Mouse (Mus musculus) embryo, embryonic 10 days (tissue): ENCODE data around the gene Tacc2.
"Not testable (repeated sequence)": the region's sequence is repeated elsewhere in the genome, so short reads cannot be mapped to it uniquely, and the experiment has no call there.

Experiments used
- DNase-seq: peaks from one replicate; pipeline ENCODE4 v3.0.0-alpha.2; 2015; ENCODE audit warnings: low spot score

Tacc2 gene

DNA sequence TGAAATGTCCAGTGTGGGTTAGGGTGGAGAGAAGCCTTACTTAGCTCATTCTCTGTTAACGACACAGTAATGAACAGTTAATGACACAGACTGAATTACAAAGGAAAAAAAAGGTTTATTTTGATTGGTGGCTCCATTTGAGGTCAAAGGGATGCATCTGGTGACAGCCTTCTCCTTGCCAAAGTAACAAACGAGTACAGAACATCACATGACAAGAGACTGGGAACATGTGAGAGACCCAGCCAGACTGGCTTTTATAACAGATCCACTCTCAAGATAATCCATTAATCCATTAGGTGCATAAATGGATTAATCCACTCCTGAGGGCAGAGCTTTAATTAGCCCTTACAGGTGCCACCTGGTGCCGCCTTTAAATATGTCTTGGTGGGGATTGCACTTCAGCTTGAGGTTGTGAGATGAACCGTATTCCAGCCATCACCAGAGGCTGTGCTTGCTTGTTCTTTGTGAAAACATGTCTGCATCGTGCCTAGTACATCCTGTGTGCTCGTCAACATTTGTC, 75.9 kb downstream of the Tacc2 start:
- no peak for DNase-seq

DNA sequence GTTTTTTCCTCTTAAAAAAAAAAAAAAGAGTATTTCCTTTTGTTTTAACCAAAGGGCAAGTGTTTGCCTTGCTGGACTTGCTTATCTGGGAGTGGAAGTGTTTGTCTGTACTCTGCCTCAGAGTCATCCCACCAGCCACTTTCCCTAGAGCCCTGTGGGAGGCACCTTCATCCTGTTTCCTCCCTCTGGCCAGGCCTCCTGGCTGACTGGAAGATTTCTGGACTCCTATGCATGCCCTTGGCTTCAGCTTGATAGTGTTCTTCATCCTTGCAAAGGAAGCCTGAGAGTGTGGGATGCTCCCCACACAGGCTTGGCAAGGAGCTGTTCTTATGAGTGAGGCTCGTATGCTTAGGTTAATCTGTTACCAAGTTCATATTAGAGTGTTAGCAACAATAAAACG, 77.3 kb downstream of the Tacc2 start:
- no peak for DNase-seq

DNA sequence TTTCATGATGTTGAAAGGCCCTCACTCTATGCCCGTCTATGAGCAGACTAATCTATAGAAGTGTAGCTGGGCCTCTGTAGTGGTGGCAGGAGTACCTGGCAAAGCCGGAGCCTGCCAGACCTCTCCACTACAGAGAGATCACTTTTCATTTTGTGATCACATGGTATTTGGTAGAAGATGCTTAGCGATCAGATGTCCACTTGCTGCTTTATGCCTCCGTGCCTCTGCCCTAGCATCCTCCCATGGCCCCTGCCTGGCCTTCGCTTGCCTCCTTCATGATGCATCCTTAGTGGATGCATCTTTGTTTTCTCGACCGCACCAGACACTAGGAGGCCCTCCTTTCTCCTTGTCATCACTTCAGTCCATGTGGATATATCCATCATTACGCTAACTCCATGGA, 79.7 kb downstream of the Tacc2 start:
- DNase-seq: no peak

DNA sequence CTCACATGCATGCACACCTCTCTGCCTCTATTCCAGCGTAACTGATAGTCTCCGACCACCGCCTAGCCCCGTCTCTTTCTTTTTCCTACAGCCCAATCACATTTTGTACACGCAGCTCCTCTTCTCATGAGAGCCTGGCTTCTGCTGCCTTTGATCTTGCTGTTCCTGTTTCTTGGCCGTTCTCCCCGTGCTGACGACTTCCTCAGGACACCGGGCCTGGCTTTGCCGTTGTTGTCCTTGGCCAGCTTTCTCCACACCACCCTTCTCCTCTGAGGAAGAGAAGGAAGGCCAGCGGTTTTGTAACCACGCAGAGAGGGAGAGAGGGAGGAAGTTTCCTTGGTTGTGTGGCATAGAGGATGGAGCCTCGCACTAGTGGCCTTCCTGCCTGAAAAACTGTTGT, 80.5 kb downstream of the Tacc2 start:
- DNase-seq: no peak

DNA sequence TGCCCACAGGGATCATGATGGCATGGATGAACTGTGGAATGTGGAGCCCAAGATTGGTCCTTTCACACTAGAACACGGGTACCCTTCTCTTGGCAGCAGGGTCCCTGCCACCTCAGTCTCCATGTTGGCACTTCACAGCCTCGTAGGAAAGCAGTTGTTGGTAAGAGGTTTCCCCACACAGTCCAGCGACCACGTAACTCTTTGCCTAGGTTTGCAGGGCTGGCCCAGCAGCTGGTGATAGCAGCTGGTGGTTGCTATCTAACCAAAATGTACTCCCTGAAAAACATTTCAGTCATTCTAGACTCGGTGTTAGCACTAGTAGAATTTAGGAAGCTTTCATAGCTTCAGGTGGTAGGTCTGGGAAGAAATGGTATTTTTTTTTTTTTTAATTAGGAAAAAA, 81.9 kb downstream of the Tacc2 start:
- no peak for DNase-seq

DNA sequence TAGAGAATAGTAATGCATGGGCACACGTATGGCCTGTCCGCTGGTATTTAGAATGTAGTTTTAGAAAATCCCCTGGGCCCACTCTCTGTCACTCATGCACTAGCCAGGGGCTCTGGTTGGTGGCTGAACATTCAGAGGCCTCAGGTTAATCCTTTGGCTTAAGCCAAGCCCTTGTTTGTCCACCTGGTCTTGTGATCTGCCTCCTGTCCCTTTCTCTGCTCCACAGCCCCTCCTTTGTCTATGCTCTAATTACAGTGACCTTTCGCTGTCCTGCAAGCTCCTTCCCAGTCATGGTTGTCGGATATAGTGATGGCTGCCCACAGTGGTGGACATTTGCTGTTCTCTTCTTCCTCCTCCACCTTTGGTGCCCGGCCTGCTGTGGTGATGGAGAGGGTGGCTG, 85.0 kb downstream of the Tacc2 start:
- DNase-seq: no peak

DNA sequence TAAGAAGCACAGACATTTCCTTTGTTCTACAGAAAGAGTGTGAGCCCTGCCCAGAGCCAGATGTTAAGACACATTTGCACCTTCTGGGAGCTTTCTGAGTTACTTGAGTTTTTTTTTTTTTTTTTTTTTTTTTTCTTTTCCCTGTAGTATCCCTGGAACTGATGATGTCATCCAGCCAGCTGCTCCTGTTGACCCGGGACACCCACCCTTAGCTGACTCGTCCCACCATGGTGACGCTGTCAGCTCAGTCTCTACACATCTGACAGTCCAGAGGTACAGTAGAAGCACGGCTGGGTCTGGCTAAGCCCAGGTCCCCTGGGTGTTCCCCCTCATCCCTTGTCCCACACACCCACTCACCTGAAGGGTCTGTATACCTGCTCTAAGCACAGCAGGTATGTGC, 85.6 kb downstream of the Tacc2 start:
- no peak for DNase-seq

DNA sequence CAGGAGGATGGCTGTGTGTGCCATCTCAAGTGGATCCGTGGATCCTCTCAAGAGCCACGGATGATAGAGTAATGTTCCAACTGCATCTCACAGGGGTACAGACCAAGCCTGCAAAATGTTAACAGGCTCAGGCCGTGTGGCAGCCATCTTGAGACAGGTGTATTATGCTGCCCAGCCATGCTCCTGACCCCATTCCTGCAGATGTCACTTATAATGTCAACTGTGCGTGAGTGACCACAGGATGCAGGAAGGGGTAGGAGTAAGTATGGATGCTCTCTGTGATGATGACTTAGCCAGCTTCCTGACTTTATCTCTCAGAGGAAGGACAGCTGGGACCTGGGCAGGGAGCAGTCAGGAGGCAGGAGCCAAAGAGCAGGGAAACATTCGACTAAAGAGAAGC, 86.8 kb downstream of the Tacc2 start:
- DNase-seq: no peak

DNA sequence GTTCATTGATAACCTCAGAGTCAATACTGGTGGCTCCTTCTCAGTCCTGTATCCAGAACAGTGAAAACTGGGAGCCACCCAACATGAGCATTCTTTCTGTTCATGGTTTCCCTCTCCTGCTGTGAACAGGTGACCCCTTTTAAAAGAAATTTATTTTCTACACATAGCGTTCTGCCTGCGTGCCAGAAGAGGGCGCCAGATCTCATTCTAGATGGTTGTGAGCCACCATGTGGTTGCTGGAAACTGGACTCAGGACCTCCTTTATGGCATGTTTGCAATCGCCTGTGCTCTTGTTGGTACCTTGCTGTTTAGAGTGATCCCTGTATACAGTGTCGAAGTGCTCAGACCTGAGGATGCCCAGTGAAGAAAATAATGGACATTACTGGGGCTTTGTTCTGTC, 87.4 kb downstream of the Tacc2 start:
- no peak for DNase-seq

DNA sequence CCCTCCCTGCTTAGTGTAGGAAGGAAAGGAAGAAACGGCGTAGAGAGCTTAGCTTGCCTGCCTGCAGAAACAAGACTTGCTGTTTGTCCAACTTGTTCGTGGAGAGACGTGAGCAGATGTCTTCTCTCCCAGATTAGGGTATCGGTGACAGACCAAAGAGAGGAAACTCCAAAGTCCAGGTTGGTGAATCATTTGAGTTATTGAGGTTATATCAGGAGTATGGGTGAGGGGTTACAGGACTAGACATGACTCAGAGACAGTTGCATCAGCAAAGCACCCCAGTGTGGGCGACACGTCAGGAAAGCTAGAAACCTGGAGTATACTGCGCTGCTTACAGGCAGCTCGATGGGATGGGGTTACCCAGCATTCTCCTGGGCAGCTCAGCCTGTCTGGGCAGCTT, 88.1 kb downstream of the Tacc2 start:
- DNase-seq: no peak

DNA sequence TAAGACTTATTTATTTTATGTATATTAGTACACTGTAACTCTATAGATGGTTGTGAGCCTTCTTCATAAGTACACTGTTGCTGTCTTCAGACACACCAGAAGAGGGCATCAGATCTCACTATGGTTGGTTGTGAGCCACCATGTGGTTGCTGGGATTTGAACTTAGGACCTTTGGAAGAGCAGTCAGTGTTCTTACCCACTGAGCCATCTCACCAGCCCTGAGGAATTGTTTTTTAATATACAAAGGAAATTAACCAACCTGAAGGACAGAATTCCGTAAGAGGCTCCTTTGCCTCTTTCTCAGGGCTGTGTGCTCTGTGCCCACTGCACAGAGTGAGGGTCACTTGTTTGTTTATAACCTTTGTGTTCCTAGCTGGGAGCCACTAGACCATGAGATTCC, 90.8 kb downstream of the Tacc2 start:
- not testable (repeated sequence) for DNase-seq

DNA sequence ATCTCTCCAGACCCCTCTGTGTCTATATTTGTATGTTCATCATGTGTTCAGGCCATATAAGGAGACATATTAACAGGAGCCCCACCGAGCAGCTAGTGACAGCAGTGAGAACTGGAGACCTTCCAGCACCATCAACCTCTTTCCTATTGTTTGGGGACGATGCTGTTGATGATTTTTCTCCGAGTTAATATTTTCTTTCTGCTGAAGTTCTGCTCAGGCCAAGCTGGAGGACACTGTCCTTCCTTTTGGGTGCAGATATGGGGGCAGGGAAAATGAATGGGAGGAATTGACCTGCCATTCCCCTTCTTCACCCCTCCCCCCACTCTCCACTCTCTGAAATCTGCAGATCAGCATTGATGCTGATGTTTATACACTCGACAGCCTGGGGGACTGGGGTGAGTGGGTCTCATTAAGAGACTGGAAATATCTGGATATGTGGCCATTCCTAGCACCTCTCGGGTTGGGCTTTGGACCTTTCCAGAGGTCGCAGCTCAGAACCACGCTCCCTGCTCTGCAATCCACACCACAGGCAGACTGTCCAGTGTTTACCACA, 91.6 kb downstream of the Tacc2 start:
- no peak for DNase-seq

DNA sequence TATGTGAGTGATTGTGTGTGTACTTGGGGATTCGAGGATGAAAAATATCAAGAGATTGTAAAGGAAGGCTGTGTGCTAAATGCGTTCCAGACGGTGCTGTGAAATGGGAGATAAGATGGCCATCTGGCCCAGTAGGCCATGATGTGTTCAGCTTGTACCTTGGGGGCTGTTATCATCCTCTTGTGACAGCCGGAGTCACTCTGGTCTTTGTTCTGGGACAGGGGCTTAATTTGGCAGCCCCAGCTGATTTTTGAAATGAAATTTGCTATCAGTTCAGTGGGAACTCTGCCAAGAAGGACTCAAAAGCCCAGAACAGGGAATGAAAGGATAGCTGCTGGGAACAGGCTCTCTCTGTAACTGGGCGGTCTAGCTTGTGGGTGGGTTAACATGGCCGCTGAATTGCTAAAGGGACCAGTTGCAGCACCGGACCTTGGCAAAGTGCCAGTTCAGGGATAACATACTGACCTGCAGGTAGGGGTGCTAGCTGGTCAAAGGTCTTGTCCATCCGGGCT, 92.2 kb downstream of the Tacc2 start:
- DNase-seq: peak; percentile 50

DNA sequence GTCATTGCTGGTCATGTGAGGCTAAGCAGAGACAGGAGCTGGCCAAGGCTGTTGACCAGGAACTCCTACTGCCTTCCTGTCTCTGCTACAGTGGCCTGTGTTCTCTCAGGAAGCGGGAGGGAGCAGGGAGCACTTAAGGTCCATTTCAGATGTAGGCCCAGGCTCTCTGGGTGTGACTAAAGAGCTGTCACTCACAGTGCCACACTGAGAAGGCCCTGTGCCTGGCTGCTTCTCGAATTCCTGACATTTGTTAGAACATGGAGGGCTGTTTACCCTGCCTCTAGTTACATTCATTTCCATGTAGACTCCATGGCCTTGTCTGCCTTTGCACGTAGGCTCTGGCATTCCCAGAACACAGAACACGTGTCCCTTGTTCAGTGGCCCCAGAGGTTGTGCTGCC, 93.1 kb downstream of the Tacc2 start:
- peak; percentile 58 for DNase-seq

DNA sequence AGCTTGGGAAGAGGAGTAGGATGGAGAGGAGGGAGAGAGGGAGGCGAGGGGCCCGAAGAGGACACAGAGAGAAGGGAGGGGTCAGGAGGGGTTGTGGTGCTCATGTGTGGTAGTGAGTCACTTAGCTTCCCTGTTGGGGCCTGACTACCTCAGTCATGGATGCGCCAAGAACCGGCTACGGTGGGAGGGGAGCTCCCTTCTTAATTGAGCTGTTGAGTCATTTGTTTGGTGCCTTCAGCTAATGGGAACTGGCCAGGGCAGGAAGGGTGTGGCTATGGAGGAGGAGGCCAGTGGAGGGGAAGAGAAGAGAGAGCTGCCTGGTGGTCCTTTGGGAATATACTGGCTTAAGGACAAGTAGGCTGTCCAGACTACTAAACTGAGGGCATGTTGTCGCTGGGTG, 94.1 kb downstream of the Tacc2 start:
- no peak for DNase-seq

DNA sequence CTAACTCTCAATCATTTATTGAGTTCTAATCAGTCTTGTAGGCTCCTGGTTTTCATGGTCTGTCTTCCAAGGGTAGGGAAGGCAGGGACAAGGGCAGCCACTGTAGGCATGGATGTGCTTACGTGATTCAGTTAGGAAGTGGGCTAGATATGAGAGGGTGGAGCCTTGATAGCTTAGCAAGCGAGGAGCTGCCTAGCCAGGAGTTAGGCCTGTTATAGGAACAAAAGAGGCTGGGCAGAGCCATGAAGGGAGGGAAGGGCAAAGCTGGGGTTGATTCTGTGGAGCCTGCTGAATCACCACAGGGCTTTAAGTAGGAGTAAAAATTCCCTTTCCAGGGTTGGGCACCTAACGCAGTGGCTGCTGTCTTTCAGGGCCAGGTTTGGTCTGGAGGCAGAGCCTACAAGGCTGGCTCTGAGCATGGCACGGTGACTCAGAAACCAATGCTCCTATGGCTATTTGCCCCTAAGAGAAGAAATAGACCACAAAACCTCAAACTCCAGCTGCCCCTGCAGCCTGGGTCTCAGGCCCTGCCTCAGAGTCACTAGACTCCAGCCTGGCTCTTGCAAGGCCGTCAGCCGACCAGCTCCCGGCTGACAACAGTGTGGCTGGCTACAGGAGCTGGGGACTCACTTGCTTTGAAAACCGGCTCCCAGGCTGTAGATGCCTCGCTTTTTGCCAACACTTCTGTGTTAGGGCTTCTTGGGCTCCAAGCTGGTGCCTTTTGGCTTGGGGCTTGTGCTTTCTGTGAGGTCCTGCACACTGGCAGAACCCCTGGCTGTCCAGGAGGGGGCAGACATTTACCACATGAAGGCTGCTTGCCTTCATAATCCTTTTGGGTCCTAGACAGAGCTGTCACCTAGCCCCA, 96.2 kb downstream of the Tacc2 start:
- DNase-seq: peak; percentile 84

DNA sequence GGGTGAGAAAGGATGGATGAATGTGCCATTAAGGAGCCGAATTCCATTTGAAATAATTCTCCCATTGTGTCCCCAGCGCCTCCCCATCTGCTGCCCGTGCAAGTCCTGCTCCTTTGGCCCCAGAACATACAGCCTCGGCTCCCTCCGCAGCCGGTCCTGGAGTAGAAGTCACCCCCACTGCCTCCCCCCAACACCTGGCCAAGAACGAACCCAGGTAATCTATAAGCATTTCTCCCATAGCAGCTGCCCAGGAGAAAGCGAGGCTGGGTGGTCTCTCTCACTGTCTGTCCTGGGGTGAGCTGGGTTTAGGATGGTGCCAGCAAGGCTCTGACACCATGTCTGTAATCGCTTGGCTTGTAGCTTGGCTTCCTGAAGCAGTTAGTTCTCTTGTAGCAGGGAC, 97.3 kb downstream of the Tacc2 start:
- DNase-seq: no peak

DNA sequence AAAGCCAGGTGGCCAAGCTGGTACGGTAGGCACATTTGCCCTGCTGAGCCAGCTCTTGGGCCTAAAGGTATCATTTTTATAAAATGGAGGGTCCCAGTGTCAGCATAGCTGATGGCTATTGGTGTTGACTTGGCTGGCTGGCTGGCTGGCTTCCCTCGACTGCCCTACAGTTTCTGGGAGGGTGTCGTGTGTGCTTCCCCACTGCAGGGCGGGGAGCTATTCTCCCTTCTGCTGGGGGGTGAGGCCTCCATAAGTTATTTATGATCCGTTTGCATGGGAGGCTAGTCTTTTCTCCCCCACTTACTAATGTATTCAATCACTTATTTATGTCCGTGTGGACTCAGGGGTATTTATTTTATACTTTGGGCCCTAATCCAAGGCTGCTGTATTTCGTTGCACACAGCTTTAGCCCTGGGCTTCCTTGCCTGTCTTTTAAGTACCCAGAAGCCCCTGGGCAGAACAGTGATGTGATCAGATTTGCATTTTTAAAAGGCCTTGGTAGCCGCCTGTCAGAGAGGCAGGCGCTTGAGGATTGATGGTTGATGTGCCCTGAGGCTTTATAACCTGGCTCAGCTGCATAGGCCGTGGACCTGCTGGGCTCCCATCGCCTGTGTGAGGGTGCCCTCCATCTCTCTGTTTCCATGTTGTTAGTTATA, 99.8 kb downstream of the Tacc2 start:
- no peak for DNase-seq

DNA sequence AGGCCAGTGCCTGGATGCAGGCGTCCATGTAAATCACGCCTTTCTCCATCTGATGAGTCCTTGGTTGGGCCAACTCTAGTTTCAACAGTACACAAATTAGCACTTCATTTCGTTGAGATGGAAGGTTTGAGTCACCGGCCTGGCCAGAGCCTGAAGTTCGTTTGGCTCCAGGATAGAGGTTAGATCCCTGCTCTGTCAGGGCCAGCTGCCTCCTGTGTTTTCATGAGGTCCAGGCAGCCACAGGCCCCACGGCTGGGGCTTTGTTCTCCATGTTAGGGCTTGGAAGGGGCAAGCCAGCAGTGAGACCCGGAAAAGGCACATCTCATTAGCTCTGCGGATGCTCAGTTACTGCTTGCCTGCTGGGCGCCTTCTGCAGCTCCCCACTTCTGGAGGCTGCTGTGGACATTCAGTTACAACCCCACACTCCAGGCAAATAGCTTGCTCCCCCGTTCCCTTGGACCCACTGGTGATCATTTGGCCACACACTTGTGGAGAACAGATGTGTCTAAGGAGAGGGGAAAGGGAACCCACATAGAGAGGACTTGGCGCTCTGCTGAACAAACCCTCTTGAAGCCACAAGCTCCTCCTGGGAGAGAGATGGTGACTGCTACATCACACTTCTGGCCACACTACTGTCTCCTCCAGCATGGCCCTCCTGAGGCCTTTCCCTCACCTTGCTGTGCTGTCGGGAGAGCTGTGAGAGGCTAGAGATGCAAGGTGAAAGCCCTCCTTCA, 100.5 kb downstream of the Tacc2 start:
- no peak for DNase-seq

DNA sequence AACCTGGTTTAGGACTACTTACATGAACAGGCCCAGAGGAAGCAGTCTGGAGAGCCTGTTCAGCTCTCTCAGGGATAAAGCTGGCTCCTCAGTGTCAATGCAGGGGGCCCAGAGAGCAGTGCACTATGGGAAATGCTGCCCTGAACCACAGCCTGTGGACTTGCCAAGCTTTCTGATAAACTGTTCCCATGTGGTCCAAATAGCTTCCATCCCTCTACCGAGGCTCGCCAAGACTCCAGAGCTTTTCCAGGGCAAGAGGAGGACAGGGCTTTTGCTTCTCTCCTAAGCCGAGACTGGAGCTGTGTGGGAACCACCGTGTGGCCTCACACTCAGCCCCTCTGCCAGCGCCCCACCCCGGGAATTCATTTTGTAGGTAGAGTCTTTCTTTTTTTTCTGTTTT, 101.2 kb downstream of the Tacc2 start:
- DNase-seq: no peak

DNA sequence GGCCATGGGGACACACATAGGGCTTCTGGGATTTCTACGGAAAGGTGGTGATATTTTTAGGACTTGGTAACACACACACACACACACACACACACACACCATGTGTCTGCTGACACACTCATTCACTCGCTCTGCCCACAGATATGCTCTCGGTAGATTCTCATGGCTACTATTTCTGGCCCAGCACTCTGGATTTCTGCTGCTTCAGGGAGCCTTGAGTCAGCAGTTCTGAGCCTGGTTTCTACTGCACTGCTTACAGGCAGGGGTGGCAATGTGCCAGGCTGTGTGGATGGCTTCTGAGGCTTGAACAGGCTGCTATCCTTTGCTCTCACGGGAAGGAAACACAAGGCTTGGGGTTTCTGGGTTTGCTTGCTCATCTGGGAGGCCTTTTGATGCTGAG, 104.6 kb downstream of the Tacc2 start:
- no peak for DNase-seq

DNA sequence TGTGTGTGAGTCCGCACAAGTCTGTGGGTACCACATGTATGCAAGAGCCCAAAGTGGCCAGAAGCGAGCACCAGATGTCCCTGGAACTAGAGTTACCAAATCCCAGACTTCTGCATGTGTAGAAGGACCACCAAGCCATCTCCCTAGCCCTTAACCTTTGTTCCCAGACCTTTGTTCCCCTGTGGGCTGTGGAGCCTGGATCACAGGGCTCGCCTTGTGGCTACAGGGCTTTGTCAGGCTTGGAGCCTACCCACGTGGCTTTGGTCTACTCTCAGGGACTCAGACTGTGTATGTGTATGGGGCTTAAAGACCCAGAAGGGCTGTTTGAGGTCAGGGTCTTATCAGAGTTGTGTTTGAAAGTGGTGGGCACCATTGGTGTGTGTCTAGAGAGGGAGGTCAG, 111.4 kb downstream of the Tacc2 start:
- no peak for DNase-seq
